Mouse (Mus musculus) midbrain, postnatal 0 days (tissue): ENCODE measurements around the gene Psg16. TPM values are rescaled to one million over a fixed set of nuclear protein-coding genes. Genes with fewer than 3 reads are reported as not detected.

ENCODE experiments used
- ATAC-seq: fragments of 200-750 bp; cut with Nextera tagmentation; 2 replicates; pipeline ENCODE4 v1.8.0; 2017; ENCODE audit warnings: moderate number of reproducible peaks, mild to moderate bottlenecking, moderate TSS enrichment, moderate library complexity; ENCODE audit not compliant: low FRiP score
- DNase-seq: peaks from one replicate; pipeline ENCODE4 v3.0.0-alpha.2; 2015; ENCODE audit warnings: low spot score
- H3K27ac ChIP-seq: fragments of 300-500 bp; sonication (generic); 2 replicates; pipeline ENCODE4 v1.5.1; 2014; ENCODE audit warnings: low read depth, mild to moderate bottlenecking, low read length, mixed read lengths
- H3K27me3 ChIP-seq: fragments of 300-500 bp; sonication (generic); 2 replicates; pipeline ENCODE4 v1.6.1; 2014; ENCODE audit warnings: low read length, control low read depth, mixed read lengths; ENCODE audit not compliant: insufficient read depth
- H3K36me3 ChIP-seq: fragments of 300-500 bp; sonication (generic); 2 replicates; pipeline ENCODE4 v1.6.1; 2014; ENCODE audit warnings: low read length, control low read depth, mixed read lengths; ENCODE audit not compliant: insufficient read depth
- H3K4me1 ChIP-seq: fragments of 300-500 bp; sonication (generic); 2 replicates; pipeline ENCODE4 v1.6.1; 2014; ENCODE audit warnings: mild to moderate bottlenecking, control low read depth, antibody characterized with exemption, low read length, mixed read lengths; ENCODE audit not compliant: insufficient read depth
- H3K4me2 ChIP-seq: fragments of 300-500 bp; sonication (generic); 2 replicates; pipeline ENCODE4 v1.6.1; 2014; ENCODE audit warnings: low read depth, mild to moderate bottlenecking, low read length, mixed read lengths; ENCODE audit not compliant: poor library complexity, severe bottlenecking
- H3K4me3 ChIP-seq: fragments of 300-500 bp; sonication (generic); 2 replicates; pipeline ENCODE4 v1.5.1; 2014; ENCODE audit warnings: low read depth, mild to moderate bottlenecking, low read length, moderate library complexity
- H3K9ac ChIP-seq: fragments of 300-500 bp; sonication (generic); replicated peaks from 2 replicates; pipeline ENCODE4 v1.6.1; 2014; ENCODE audit warnings: mild to moderate bottlenecking, low read length, moderate library complexity, mixed read lengths; ENCODE audit not compliant: poor library complexity, severe bottlenecking
- H3K9me3 ChIP-seq: fragments of 300-500 bp; sonication (generic); 2 replicates; pipeline ENCODE4 v1.6.1; 2016; ENCODE audit warnings: low read length, control low read depth
- CTCF ChIP-seq: IDR thresholded peaks from 2 replicates; pipeline ENCODE4 v1.5.1; 2016; ENCODE audit warnings: antibody characterized with exemption, mild to moderate bottlenecking
- WGBS: fragments of 180-500 bp; shearing (Covaris S2); extraction: QIAGEN DNeasy Blood & Tissue Kit; methylation state at CpG from one replicate; pipeline ENCODE4 v1.1.7; 2014; 5-methylcytosine and 5-hydroxymethylcytosine counted together
- polyA plus RNA-seq: library from polyadenylated mRNA; unstranded; fragments of >200 nt; fragmentation: Nextera tagmentation; extraction: Ambion mirVana; gene quantifications from 2 replicates; pipeline ENCODE4 v1.2.1, GENCODE M21; 2015
- total RNA-seq: library from RNA; depleted of rRNA; stranded (reverse); fragments of >200 nt; gene quantifications from 2 replicates; pipeline ENCODE4 v1.2.3, GENCODE M21; 2014

Psg16 gene
- total and polyA plus RNA-seq, 2 experiments from 2014 or later: 3.9 to 6.8 TPM

DNA sequence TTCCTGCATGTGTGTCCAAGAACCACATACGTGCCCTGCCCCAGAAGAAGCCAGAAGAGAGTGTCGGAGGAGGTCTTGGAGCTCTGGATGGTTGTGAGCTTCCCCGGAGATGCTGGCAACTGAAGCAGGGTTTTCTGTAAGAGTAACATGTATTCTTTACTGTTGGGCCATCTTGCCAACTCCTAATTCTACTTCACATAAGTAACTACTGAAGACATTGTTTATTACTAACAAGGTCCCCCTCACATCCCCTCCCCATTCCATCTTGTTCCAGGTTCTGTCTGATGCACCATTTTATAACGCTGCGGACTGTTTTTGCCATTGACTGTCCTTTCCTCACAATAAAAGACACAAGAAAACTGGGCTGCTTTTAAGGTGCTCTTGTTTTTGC is 332 bp upstream of the Psg16 start:
- Histone ChIP-seq H3K9me3 (peaks cover 5% of the 10 kb centered on the region; the same call in 1 of the 2 replicates), H3K4me3 (no peak overlapping the region), H3K27ac (no peak overlapping the region), H3K4me1 (no peaks in the 10 kb centered on the region), H3K27me3 (no peaks in the 10 kb centered on the region), H3K4me2 (no peak overlapping the region), H3K9ac (no peak overlapping the region), H3K36me3 (no peaks in the 10 kb centered on the region)
- ATAC-seq: peak; percentile 14; the same call in 1 of the 2 replicates
- TF ChIP-seq CTCF: no peak
- DNase-seq: no peak
- 62% methylated on average over 5 of the region's 5 CpGs for WGBS

DNA sequence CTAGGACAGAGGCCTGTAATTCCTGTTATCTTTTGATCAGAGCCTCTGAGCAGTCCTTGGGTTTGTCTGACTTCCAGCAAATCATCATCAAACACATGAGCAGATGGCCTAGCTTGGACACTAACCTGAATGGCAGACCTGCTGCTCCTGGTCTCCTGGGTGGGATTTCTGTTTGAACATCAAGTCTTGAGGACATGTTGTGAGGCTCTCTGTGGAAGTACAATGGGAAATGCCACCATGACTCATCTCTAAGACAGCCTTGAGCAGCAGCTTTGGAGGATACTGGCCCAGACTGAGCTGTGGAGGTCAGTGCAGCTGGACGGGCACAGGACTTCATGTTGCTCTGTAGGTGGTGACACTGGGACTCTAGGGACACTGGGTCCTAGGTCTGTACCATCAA is 2.7 kb downstream of the Psg16 start:
- no peak for TF ChIP-seq CTCF
- Histone ChIP-seq H3K36me3 (no peaks in the 10 kb centered on the region), H3K4me3 (no peak overlapping the region), H3K9ac (no peak overlapping the region), H3K4me2 (no peak overlapping the region), H3K9me3 (peaks cover 5% of the 10 kb centered on the region; the same call in 1 of the 2 replicates), H3K27ac (no peak overlapping the region), H3K27me3 (no peaks in the 10 kb centered on the region), H3K4me1 (no peaks in the 10 kb centered on the region)
- no peak for DNase-seq
- 100% methylated on average over 1 of the region's 1 CpGs for WGBS
- ATAC-seq: no peak

GRCm38 (mm10) chr7:17078076-17078654 is 4.3 kb downstream of the Psg16 start:
- H3K4me1 ChIP-seq: no peaks in the 10 kb centered on the region
- H3K36me3 ChIP-seq: no peaks in the 10 kb centered on the region
- H3K27ac ChIP-seq: no peak overlapping the region
- TF ChIP-seq CTCF: no peak
- 77% methylated on average over 7 of the region's 7 CpGs for WGBS
- no peak overlapping the region for H3K9ac ChIP-seq
- DNase-seq (no peak), ATAC-seq (no peak)
- H3K27me3 ChIP-seq: no peaks in the 10 kb centered on the region
- H3K9me3 ChIP-seq: peaks cover 5% of the 10 kb centered on the region; the same call in 1 of the 2 replicates
- H3K4me2 ChIP-seq: no peak overlapping the region
- H3K4me3 ChIP-seq: no peak overlapping the region

DNA sequence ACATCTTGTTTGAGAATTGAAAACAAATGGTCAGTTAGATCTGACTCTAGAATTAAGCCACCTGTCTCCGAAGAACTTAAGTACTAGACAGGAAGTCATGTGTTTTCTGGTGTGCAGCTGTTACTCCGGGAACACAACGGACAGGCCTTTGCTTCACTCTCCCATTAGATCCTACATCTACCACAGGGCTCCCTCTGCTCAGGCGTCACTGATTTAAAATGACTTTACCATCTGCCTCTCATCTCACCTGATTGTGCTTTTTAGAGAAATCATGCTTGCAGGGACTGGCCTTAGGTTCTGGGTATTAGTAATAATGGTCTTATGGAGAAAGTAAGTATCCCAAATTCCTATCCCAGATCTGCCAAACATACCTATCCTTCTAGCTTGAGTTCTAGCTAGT is 8.9 kb downstream of the Psg16 start:
- H3K4me2 ChIP-seq: no peak overlapping the region
- H3K9ac ChIP-seq: no peak overlapping the region
- peaks cover 5% of the 10 kb centered on the region; the same call in 1 of the 2 replicates for H3K36me3 ChIP-seq
- H3K4me1 ChIP-seq: no peaks in the 10 kb centered on the region
- no peaks in the 10 kb centered on the region for H3K9me3 ChIP-seq
- no peak for DNase-seq
- no peak overlapping the region for H3K27ac ChIP-seq
- no peak overlapping the region for H3K4me3 ChIP-seq
- no peak for ATAC-seq
- no peak for TF ChIP-seq CTCF
- no peaks in the 10 kb centered on the region for H3K27me3 ChIP-seq
- 90% methylated on average over 4 of the region's 4 CpGs for WGBS

DNA sequence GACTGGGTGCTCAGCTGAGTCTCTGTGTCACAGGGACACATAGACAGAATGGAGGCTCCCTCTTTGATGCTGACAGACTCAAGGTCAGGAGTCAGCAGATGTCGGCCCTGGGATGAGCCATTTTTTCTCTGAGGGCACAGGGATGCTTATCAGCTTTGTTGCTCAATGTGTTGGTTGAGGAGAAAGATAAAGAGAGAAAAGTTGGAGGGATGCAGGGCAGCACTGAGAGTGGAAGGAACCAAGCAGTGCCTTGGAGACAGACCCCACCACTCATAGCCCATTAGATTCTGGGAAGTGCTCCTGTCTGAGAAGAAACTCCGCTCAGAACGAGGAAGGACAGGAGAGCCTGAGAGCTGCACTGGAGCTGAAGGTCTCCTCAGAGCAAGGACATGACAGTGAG is 13.9 kb downstream of the Psg16 start:
- TF ChIP-seq CTCF: no peak
- Histone ChIP-seq H3K4me2 (no peak overlapping the region), H3K4me1 (no peaks in the 10 kb centered on the region), H3K27me3 (no peaks in the 10 kb centered on the region), H3K27ac (no peak overlapping the region), H3K9ac (no peak overlapping the region), H3K9me3 (no peaks in the 10 kb centered on the region), H3K36me3 (peaks cover 5% of the 10 kb centered on the region; the same call in 1 of the 2 replicates), H3K4me3 (no peak overlapping the region)
- WGBS: 70% methylated on average over 3 of the region's 3 CpGs
- no peak for ATAC-seq
- DNase-seq: no peak

- no peaks in the 10 kb centered on the region for H3K4me1 ChIP-seq
- ATAC-seq (no peak), DNase-seq (no peak)
- 54% methylated on average over 3 of the region's 3 CpGs for WGBS
- no peak overlapping the region for H3K4me2 ChIP-seq
- no peaks in the 10 kb centered on the region for H3K36me3 ChIP-seq
- no peaks in the 10 kb centered on the region for H3K9me3 ChIP-seq
- H3K9ac ChIP-seq: no peak overlapping the region
- no peak overlapping the region for H3K27ac ChIP-seq
- H3K27me3 ChIP-seq: no peaks in the 10 kb centered on the region
- TF ChIP-seq CTCF: no peak
- no peak overlapping the region for H3K4me3 ChIP-seq
Observed at GRCm38 (mm10) chr7:17090058-17090585, 16.3 kb downstream of the Psg16 start.
